In genomic region chr1:165735826-165736818, GRCm38 (mm10) we compare ENCODE assay signal across 7 mouse cellular contexts. TPM values are rescaled to one million over a fixed set of nuclear protein-coding genes. Genes with fewer than 3 reads are reported as not detected.
DNase-seq lines count a peak whose midpoint lies in the region; ATAC-seq lines count a peak whose summit lies in the region.

No protein-coding gene starts in this region.

- no peaks in the 10 kb centered on the region for H3K27me3 ChIP-seq in embryonic facial prominence, embryonic 11.5 days (ENCODE audit: control insufficient read depth, insufficient read depth, low read length)
- no peaks in the 10 kb centered on the region for H3K27me3 ChIP-seq in limb, embryonic 11.5 days (ENCODE audit: control insufficient read depth, insufficient read depth, low read length)
- no peaks in the 10 kb centered on the region for H3K27me3 ChIP-seq in midbrain, embryonic 14.5 days (ENCODE audit: control insufficient read depth, insufficient read depth, low read length)

- 0 out of 2 replicates have a peak, but pooled peaks have one; percentile 48 for ATAC-seq in embryonic facial prominence, embryonic 11.5 days (replicated peaks; ENCODE audit: insufficient number of reproducible peaks, low FRiP score, low TSS enrichment, low read depth)
- ATAC-seq in limb, embryonic 11.5 days (ENCODE audit: insufficient number of reproducible peaks, low FRiP score, low TSS enrichment, low read depth): peak; percentile 62; the same call in 1 of the 2 replicates
- no peak for ATAC-seq in midbrain, embryonic 14.5 days (ENCODE audit: low FRiP score, low TSS enrichment)

- no peak overlapping the region for H3K27ac ChIP-seq in embryonic facial prominence, embryonic 11.5 days (replicated peaks; ENCODE audit: low read depth, low read length)
- H3K27ac ChIP-seq in limb, embryonic 11.5 days (replicated peaks; ENCODE audit: low read depth, low read length): no peak overlapping the region
- H3K27ac ChIP-seq in midbrain, embryonic 14.5 days (replicated peaks; ENCODE audit: low read depth, low read length): no peak overlapping the region

- H3K4me2 ChIP-seq in embryonic facial prominence, embryonic 11.5 days (ENCODE audit: low read depth, low read length): no peak overlapping the region
- no peak overlapping the region; the same call in 1 of the 2 replicates for H3K4me2 ChIP-seq in limb, embryonic 11.5 days (ENCODE audit: low read depth, severe bottlenecking)
- no peak overlapping the region for H3K4me2 ChIP-seq in midbrain, embryonic 14.5 days (ENCODE audit: low read length)

- H3K36me3 ChIP-seq in embryonic facial prominence, embryonic 11.5 days (replicated peaks; ENCODE audit: control insufficient read depth, insufficient read depth, low read depth, low read length): no peaks in the 10 kb centered on the region
- H3K36me3 ChIP-seq in limb, embryonic 11.5 days (ENCODE audit: control insufficient read depth, insufficient read depth, low read length): no peaks in the 10 kb centered on the region
- H3K36me3 ChIP-seq in midbrain, embryonic 14.5 days (ENCODE audit: control insufficient read depth, insufficient read depth, low read length): no peaks in the 10 kb centered on the region

- H3K9ac ChIP-seq in embryonic facial prominence, embryonic 11.5 days (replicated peaks; ENCODE audit: low read length): 0 out of 2 replicates have a peak overlapping the region, but pooled peaks have one; percentile 13
- H3K9ac ChIP-seq in limb, embryonic 11.5 days (ENCODE audit: low read length): no peak overlapping the region
- H3K9ac ChIP-seq in midbrain, embryonic 14.5 days (replicated peaks; ENCODE audit: low read length): no peak overlapping the region

- no peak overlapping the region for H3K4me3 ChIP-seq in embryonic facial prominence, embryonic 11.5 days (ENCODE audit: low read depth, low read length)
- no peak overlapping the region for H3K4me3 ChIP-seq in limb, embryonic 11.5 days (ENCODE audit: low read depth, low read length)
- H3K4me3 ChIP-seq in midbrain, embryonic 14.5 days (replicated peaks; ENCODE audit: low read depth, low read length): no peak overlapping the region

- H3K4me1 ChIP-seq in embryonic facial prominence, embryonic 11.5 days (ENCODE audit: control insufficient read depth, insufficient read depth, low read length): no peaks in the 10 kb centered on the region
- H3K4me1 ChIP-seq in limb, embryonic 11.5 days (ENCODE audit: control insufficient read depth, insufficient read depth, low read length): no peaks in the 10 kb centered on the region
- H3K4me1 ChIP-seq in midbrain, embryonic 14.5 days (ENCODE audit: control insufficient read depth, insufficient read depth, low read length): no peaks in the 10 kb centered on the region

- 40% methylated on average over 20 of the region's 20 CpGs for WGBS in embryonic facial prominence, embryonic 11.5 days
- WGBS in limb, embryonic 11.5 days: 39% methylated on average over 20 of the region's 20 CpGs
- WGBS in midbrain, embryonic 14.5 days: 38% methylated on average over 20 of the region's 20 CpGs

- DNase-seq in adrenal gland, postnatal 14 days: peak; percentile 92
- peak; percentile 95 for DNase-seq in embryonic facial prominence, embryonic 11.5 days (ENCODE audit: low spot score)
- DNase-seq in heart, adult 18-20 months: peak; percentile 92 to 96
- DNase-seq in kidney, adult 18-20 months: peak; percentile 89
- peak; percentile 94 for DNase-seq in limb, embryonic 11.5 days (ENCODE audit: low spot score)
- peak; percentile 96 for DNase-seq in midbrain, embryonic 14.5 days
- peak; percentile 63 for DNase-seq in spleen, adult 12 weeks (ENCODE audit: low spot score)

- no peaks in the 10 kb centered on the region for H3K9me3 ChIP-seq in embryonic facial prominence, embryonic 11.5 days (replicated peaks; ENCODE audit: control insufficient read depth, low read length)
- no peaks in the 10 kb centered on the region for H3K9me3 ChIP-seq in limb, embryonic 11.5 days (ENCODE audit: control insufficient read depth, low read length)
- H3K9me3 ChIP-seq in midbrain, embryonic 14.5 days (ENCODE audit: control insufficient read depth, low read length): no peaks in the 10 kb centered on the region

RNA-seq across cellular contexts. Expression of gene Rcsd1, which starts 26.6 kb away (rescaled TPM):
- total RNA-seq in adrenal gland, postnatal 14 days (2021): 22.1 and 35.0 TPM in 2 replicates
- polyA plus RNA-seq in embryonic facial prominence, embryonic 11.5 days (2014; fragmentation: Nextera tagmentation; extraction: Ambion mirVana): 7.8 and 8.3 TPM in 2 replicates
- 10 to 100 TPM; 66.6 to 67.6 TPM for total RNA-seq in heart, adult 18-20 months (2021)
- polyA plus RNA-seq in limb, embryonic 11.5 days (2014; fragmentation: Nextera tagmentation; extraction: Ambion mirVana): 6.1 and 8.9 TPM in 2 replicates
- 2.5 and 4.7 TPM in 2 replicates for polyA plus RNA-seq in midbrain, embryonic 14.5 days (2014; fragmentation: Nextera tagmentation; extraction: Ambion mirVana)

RNA-seq across cellular contexts. Expression of gene Creg1, which starts 27.4 kb away (rescaled TPM):
- total RNA-seq in adrenal gland, postnatal 14 days (2021): 36.6 and 56.6 TPM in 2 replicates
- polyA plus RNA-seq in embryonic facial prominence, embryonic 11.5 days (2014; fragmentation: Nextera tagmentation; extraction: Ambion mirVana): 45.8 and 57.2 TPM in 2 replicates
- total RNA-seq in heart, adult 18-20 months (2021): 10 to 100 TPM; 88.6 to 92.2 TPM
- 33.6 and 41.6 TPM in 2 replicates for polyA plus RNA-seq in limb, embryonic 11.5 days (2014; fragmentation: Nextera tagmentation; extraction: Ambion mirVana)
- 24.7 and 31.8 TPM in 2 replicates for polyA plus RNA-seq in midbrain, embryonic 14.5 days (2014; fragmentation: Nextera tagmentation; extraction: Ambion mirVana)

RNA-seq across cellular contexts. Expression of gene Cd247, which starts 52.4 kb away (rescaled TPM):
- total RNA-seq in adrenal gland, postnatal 14 days (2021): 1.3 and 9.1 TPM in 2 replicates
- 1.2 and 2.2 TPM in 2 replicates for polyA plus RNA-seq in embryonic facial prominence, embryonic 11.5 days (2014; fragmentation: Nextera tagmentation; extraction: Ambion mirVana)
- 1 to 10 TPM in 1 of 2 experiments, under 1 TPM in 1; 0.37 to 2.1 TPM for total RNA-seq in heart, adult 18-20 months (2021)
- 1.2 and 1.6 TPM in 2 replicates for polyA plus RNA-seq in limb, embryonic 11.5 days (2014; fragmentation: Nextera tagmentation; extraction: Ambion mirVana)
- polyA plus RNA-seq in midbrain, embryonic 14.5 days (2014; fragmentation: Nextera tagmentation; extraction: Ambion mirVana): 1.5 and 2.1 TPM in 2 replicates
